Mouse (Mus musculus) gastrocnemius, postnatal 25 days (tissue): ENCODE measurements around the gene Srsf3. TPM values are rescaled to one million over a fixed set of nuclear protein-coding genes. Genes with fewer than 3 reads are reported as not detected.

Experiments used
- DNase-seq: peaks from one replicate; pipeline ENCODE4 v3.0.0; 2022
- total RNA-seq, 2 experiments: library from RNA; stranded (reverse); gene quantifications; 1 replicate in 1 of 2; 2 replicates in 1 of 2; pipeline ENCODE4 v1.2.3; 2021

Srsf3 gene
- total RNA-seq, 2 experiments from 2014 or later, result 36.4 to 48.2 TPM

- DNase-seq, result no peak
These were observed 13.5 kb downstream of the Srsf3 start for GRCm38 (mm10) chr17:29045741-29046530.

DNA sequence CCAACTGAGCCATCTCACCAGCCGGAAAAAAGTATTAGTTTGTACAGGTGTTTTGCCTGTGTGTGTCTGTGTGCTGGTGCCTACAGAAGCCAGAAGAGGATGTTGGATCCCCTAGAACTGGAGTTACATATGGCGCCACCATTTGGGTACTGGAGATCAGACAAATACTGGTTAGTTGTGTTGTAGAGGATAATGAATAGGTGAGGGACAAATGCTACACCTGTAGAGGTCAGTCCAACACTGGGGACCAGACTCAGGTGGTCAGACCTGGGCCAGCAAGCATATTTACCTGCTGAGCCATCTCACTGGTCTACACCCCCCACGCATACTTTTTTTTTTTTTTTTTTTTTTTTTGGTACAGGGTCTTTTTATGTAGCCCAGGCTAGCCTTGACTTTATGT lies 14.4 kb downstream of the Srsf3 start:
- DNase-seq, result no peak

- no peak for DNase-seq
These were observed 15.5 kb downstream of the Srsf3 start for GRCm38 (mm10) chr17:29047697-29048514.

- peak; percentile 71 for DNase-seq
These were observed 16.5 kb downstream of the Srsf3 start for GRCm38 (mm10) chr17:29048748-29049507.

DNA sequence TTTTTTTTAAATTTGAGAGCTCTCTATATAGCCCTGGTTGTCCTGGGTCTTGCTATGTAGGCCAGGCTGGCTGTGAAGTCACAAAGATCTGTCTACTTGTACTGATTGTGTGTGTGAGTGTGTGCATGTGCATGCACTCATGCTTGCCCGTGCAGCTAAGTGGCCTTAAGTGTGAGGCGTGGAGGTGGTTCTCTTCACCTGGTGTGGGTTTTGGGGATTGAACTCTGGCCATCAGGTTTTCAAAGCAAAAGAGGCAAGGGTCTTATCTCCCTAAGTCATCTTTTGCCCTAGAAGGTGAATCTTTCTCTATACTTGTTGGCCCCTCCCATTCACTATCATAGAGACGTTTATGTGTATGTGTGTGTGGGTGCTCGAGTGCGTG lies 17.1 kb downstream of the Srsf3 start:
- no peak for DNase-seq

DNA sequence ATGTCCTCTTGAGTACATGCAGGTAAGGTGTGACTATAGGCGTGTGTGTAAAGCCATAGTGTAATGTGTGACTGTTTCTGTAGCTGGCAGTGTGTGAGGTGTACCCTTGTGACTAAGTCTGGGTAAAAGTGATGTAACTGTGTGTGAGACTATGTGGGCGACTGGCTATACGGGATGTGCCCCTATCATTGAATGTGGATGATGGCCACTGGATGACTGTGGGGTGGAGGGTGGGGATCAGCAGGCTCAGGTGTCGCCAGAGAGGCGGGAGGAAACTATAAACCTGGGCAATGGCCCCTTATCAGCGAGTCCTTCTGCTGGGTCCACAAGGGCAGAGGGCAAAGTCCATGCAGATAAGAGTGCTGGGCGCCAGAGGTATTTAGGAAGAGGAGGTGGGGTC lies 17.5 kb downstream of the Srsf3 start:
- DNase-seq, result no peak

DNA sequence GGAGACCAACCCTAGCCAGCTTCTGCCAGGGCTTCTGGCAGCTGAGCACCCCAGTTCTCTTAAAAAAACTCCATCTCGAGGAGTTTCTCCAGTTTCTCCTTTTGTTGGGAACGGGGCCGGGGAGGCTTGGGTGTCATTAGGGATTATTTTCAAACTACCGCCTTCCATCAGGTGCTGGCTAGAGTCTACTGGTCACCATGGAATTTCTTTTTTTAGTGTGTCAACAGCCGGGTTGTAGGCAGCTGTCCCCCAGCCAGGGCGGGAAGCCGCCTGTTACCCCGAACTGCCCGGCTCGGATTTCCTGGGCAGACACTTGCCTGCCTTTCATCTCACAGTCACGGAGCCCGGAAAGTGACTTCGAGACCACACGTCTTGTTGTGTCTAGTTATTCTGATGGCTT lies 18.4 kb downstream of the Srsf3 start:
- DNase-seq, result peak; percentile 78

GRCm38 (mm10) chr17:29053067-29053466 lies 20.6 kb downstream of the Srsf3 start:
- no peak for DNase-seq

GRCm38 (mm10) chr17:29053841-29054240 lies 21.4 kb downstream of the Srsf3 start:
- DNase-seq, result peak; percentile 77

GRCm38 (mm10) chr17:29054429-29054828 lies 22.0 kb downstream of the Srsf3 start:
- DNase-seq, result no peak

DNA sequence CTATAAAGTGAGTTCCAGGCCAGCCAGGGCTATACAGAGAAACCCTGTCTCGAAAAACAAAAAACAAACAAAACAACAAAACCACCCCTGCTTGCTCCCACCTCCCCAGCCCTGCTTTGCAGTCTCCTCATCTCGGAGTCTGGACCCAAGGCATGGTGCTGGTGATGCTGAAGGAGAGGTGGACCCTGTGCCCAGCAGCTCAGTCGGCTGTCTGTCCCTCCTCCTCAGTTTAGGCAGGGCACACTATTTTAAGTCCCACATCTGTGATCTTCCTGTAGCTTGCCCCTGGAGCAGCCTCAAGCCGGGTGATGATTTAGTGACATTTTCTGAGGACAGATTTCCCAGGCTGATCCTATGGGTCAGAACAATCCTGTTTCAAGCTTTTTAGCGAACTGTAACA lies 23.2 kb downstream of the Srsf3 start:
- DNase-seq, result no peak

GRCm38 (mm10) chr17:29056207-29056606 lies 23.8 kb downstream of the Srsf3 start:
- no peak for DNase-seq

GRCm38 (mm10) chr17:29056699-29057151 lies 24.3 kb downstream of the Srsf3 start:
- no peak for DNase-seq

DNA sequence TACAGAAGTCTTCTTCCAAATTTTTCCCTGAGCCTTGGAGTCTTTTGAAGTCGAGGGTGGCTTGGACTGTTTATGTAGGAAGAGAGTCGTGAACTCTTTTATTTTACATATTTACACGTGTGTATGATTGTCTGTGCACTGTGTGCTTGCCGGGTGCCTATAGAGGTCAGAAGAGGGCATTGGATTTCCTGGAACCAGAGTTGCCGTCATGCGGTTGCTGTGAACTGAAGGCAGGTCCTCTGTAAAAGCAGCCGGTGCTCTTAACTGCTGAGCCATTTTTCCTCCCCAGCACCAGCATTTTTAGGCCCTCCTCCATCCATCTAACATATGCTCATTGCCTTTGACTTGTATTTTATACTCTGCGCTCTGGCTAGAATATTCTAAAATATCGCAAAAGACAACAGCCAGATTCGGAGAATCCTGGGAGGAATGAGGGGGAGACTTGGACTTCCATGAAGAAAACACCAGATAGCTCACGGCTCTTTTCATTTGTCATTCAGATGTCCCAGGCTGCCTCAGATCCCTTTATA lies 25.0 kb downstream of the Srsf3 start:
- DNase-seq, result no peak

DNA sequence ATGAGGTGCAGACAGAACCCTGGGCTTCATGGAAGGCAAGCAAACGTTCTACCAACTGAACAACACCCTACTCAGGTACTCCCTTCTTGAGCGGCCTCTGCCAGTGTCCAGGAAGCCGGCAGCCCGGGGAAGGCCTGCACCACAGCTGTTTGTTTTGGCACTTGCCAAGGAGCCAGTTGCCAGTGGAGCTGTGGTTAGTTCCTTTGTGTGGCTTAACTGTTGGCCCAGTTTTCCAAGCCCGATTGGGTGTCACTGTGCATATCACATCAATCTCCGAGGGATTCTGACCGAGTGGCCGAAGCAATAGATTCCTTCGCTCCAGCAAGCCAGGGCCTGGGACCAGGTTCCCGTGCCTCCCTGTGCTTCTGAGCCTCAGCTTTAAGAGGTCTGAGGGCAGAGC lies 25.5 kb downstream of the Srsf3 start:
- DNase-seq, result peak; percentile 71

DNA sequence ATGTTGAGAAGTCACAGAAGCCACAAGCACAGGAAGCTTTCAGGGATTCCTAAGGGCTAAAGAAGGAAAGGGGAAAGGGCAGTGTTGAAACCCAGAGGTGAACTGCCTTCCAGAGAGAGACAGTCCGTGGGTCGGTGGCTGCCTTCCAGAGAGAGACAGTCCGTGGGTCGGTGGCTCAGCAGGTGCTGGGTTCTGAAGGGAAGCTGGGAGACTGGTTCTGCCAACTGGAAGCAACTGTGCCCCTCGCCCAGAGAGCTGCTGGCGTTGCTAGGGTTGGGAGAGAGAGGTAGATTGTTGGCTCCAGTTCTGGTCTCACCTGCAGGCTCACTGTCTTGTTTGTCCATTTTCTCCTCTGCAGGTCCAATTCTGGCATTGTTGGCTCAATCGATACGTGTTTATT lies 26.1 kb downstream of the Srsf3 start:
- no peak for DNase-seq

- DNase-seq, result no peak
These were observed 27.2 kb downstream of the Srsf3 start for GRCm38 (mm10) chr17:29059581-29059980.

- DNase-seq, result no peak
These were observed 28.5 kb downstream of the Srsf3 start for GRCm38 (mm10) chr17:29060946-29061345.

DNA sequence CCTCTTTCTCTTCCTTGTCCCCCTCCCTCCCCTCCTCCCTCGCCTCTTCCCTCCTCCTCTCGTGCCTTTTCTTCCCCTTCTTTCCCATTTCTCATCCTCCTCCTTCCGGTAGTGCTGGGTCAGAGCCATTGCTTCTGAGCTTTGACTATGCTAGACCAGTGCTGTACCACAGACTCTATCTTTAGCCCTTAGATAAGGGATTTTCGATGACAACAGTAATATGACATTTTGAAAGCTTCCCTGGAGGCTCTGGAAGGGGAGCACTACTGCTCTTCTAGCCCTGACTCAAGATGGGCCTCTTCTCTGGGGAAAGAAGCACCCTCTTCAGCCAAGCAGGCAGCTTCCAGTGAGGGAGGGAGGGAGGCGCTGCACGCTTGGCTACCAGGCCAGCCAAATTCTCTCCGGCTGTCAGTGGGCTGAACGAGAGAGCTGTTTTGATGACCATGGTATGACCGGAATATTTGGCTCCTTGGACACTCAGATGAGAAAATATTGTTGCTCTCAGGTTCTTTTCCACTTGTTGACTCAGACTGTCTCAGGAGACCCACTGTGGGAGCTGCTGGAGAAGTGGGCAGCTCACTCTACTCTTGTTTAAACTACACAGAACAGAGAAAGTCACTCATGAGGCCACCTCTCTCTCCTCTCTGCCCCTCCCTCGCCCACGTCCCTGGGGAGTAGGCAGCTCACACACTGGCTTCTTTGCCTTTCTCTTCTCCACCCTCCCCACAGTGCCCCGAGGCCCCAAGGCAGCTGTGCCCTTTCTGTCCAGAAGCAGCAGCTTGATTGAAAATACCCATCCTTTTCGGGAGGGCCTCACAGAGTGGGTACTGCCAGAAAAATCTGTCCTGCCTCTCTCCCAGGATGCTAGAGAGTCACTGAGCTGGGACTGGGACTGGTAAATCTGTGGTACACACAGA lies 29.9 kb downstream of the Srsf3 start:
- peak; percentile 55 for DNase-seq

GRCm38 (mm10) chr17:29063121-29063987 lies 30.9 kb downstream of the Srsf3 start:
- DNase-seq, result no peak
